Mouse (Mus musculus): ENCODE results near the gene Cdh13. TPM values are rescaled to one million over a fixed set of nuclear protein-coding genes. Genes with fewer than 3 reads are reported as not detected.
A peak's percentile ranks its signal among the peaks of the same experiment; 100 is the strongest.

Cdh13 gene
- polyA plus RNA-seq, 2 experiments, result 9.3 to 25.2 TPM

DNA sequence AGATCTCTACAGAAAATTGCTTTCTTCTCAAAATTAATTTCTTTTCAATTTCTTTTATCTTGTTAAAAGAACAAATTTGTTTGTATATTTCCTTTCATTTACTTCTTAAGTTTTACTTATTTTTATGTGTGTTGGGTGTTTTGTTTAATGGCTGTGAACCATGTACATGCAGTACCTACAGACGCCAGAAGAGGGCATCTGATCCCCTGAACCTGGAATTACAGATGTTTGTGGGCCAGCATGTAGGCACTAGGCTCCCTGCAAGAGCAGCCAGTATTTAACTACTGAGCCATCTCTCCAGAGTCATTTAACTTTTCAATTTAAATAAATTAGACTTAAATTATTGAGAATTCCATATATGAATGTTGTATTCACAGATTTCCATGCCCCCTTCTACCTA is 941.0 kb downstream of the Cdh13 start:
- TF ChIP-seq POLR2A (IDR thresholded peaks at IDR 0.05; ENCODE audit: borderline replicate concordance, extremely low read depth, insufficient read depth, insufficient read length), result no peak
- 2% methylated on average over 1 of the region's 1 CpGs for WGBS
- no peaks in the 10 kb centered on the region for H3K27me3 ChIP-seq (ENCODE audit: control insufficient read depth, insufficient read depth, low read length)
- H3K9ac ChIP-seq (ENCODE audit: low read depth, low read length, severe bottlenecking), result no peak overlapping the region
- no peaks in the 10 kb centered on the region for H3K9me3 ChIP-seq (ENCODE audit: control insufficient read depth, low read length)
- no peak overlapping the region for H3K4me2 ChIP-seq (replicated peaks; ENCODE audit: low read depth, low read length, severe bottlenecking)
- DNase-seq (ENCODE audit: low spot score), result no peak
- no peak overlapping the region for H3K4me3 ChIP-seq (replicated peaks; ENCODE audit: low read length)
- no peaks in the 10 kb centered on the region for H3K4me1 ChIP-seq (ENCODE audit: control insufficient read depth, insufficient read depth, low read length)
- no peak overlapping the region for H3K27ac ChIP-seq (replicated peaks; ENCODE audit: low read depth, low read length)
- ATAC-seq (ENCODE audit: low FRiP score, low read depth), result no peak
- no peaks in the 10 kb centered on the region for H3K36me3 ChIP-seq (ENCODE audit: control insufficient read depth, insufficient read depth, low read length)

DNA sequence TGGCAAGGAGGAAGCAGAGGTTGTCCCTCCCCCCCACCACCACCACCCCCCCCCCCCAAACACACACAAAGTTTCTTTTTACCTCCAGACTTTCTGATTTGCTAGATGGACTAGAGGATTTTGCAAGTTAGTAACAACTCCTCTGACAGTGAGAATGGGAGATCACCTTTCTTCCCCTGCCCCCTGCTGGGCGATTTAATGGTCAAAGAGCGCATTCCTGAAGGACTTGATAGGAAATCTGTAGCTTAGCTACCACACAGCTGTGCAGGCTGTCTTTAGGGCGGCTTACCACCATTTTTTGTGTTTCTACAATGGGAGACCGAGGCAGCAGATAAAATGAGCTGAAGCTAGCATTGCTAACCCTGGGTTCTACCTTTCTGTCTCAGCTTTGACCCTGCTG is 961.6 kb downstream of the Cdh13 start:
- 50% methylated on average over 4 of the region's 4 CpGs for WGBS
- H3K27ac ChIP-seq (replicated peaks; ENCODE audit: low read depth, low read length), result no peak overlapping the region

DNA sequence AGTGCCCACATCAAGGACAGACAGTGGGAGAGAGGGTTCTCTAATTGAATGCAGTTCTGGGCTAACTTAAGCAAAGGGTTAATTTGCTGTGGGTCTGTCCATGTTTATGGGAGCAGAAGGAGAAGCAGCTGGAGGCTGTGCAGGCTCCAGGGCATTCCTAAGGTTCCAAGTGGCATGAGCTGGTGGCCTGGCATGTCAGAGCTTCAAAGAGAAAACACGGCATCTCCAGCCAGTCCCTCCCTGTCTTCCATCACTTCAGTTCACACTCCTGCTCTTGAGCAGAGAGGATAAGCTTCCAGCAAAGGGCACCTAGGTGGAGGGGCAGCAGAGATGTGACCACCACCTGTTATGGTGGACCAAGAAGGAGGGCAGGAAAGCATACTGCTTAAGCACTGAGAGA is 962.1 kb downstream of the Cdh13 start:
- H3K4me1 ChIP-seq (ENCODE audit: control insufficient read depth, insufficient read depth, low read length), result no peaks in the 10 kb centered on the region
- TF ChIP-seq POLR2A (IDR thresholded peaks at IDR 0.05; ENCODE audit: borderline replicate concordance, extremely low read depth, insufficient read depth, insufficient read length), result no peak
- H3K4me3 ChIP-seq (replicated peaks; ENCODE audit: low read length), result no peak overlapping the region
- peaks cover 6% of the 10 kb centered on the region; the same call in 1 of the 2 replicates for H3K9me3 ChIP-seq (ENCODE audit: control insufficient read depth, low read length)
- H3K27me3 ChIP-seq (ENCODE audit: control insufficient read depth, insufficient read depth, low read length), result no peaks in the 10 kb centered on the region
- H3K36me3 ChIP-seq (ENCODE audit: control insufficient read depth, insufficient read depth, low read length), result no peaks in the 10 kb centered on the region
- H3K4me2 ChIP-seq (replicated peaks; ENCODE audit: low read depth, low read length, severe bottlenecking), result no peak overlapping the region
- ATAC-seq (ENCODE audit: low FRiP score, low read depth) (no peak), DNase-seq (ENCODE audit: low spot score) (no peak)
- 56% methylated on average over 1 of the region's 1 CpGs for WGBS
- H3K27ac ChIP-seq (replicated peaks; ENCODE audit: low read depth, low read length), result no peak overlapping the region
- H3K9ac ChIP-seq (ENCODE audit: low read depth, low read length, severe bottlenecking), result no peak overlapping the region

More for the DNA sequence above, 961.6 kb downstream of the Cdh13 start:
- H3K36me3 ChIP-seq (ENCODE audit: control insufficient read depth, insufficient read depth, low read length), result no peaks in the 10 kb centered on the region
- peaks cover 6% of the 10 kb centered on the region; the same call in 1 of the 2 replicates for H3K9me3 ChIP-seq (ENCODE audit: control insufficient read depth, low read length)
- no peaks in the 10 kb centered on the region for H3K4me1 ChIP-seq (ENCODE audit: control insufficient read depth, insufficient read depth, low read length)
- no peak for DNase-seq (ENCODE audit: low spot score)
- no peak overlapping the region for H3K4me2 ChIP-seq (replicated peaks; ENCODE audit: low read depth, low read length, severe bottlenecking)
- H3K9ac ChIP-seq (ENCODE audit: low read depth, low read length, severe bottlenecking), result no peak overlapping the region
- TF ChIP-seq POLR2A (IDR thresholded peaks at IDR 0.05; ENCODE audit: borderline replicate concordance, extremely low read depth, insufficient read depth, insufficient read length), result no peak
- ATAC-seq (ENCODE audit: low FRiP score, low read depth), result no peak
- no peak overlapping the region for H3K4me3 ChIP-seq (replicated peaks; ENCODE audit: low read length)
- no peaks in the 10 kb centered on the region for H3K27me3 ChIP-seq (ENCODE audit: control insufficient read depth, insufficient read depth, low read length)

DNA sequence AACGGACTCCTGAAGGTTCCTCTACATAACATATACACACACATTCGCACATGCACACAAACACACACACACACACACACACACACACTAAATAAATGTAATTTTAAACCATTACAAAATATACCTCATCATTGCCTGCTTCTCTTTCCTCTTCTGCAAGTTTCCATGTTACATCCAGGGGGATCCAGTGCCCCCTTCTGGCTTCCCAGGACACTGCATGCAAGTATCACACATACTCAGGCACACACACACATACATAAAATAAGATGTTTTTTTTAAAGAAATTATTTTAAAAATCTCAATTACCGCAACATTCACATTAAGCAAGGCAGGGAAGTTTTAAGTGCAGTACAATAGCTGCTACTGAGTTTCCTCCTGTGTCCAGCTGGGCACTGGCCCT is 970.8 kb downstream of the Cdh13 start:
- Histone ChIP-seq H3K27ac (replicated peaks; ENCODE audit: low read depth, low read length) (no peak overlapping the region), H3K36me3 (ENCODE audit: control insufficient read depth, insufficient read depth, low read length) (no peaks in the 10 kb centered on the region), H3K9ac (ENCODE audit: low read depth, low read length, severe bottlenecking) (no peak overlapping the region), H3K4me3 (replicated peaks; ENCODE audit: low read length) (no peak overlapping the region), H3K27me3 (ENCODE audit: control insufficient read depth, insufficient read depth, low read length) (no peaks in the 10 kb centered on the region), H3K4me1 (ENCODE audit: control insufficient read depth, insufficient read depth, low read length) (no peaks in the 10 kb centered on the region), H3K9me3 (ENCODE audit: control insufficient read depth, low read length) (no peaks in the 10 kb centered on the region), H3K4me2 (replicated peaks; ENCODE audit: low read depth, low read length, severe bottlenecking) (no peak overlapping the region)
- ATAC-seq (ENCODE audit: low FRiP score, low read depth), result no peak
- DNase-seq (ENCODE audit: low spot score), result no peak
- TF ChIP-seq POLR2A (IDR thresholded peaks at IDR 0.05; ENCODE audit: borderline replicate concordance, extremely low read depth, insufficient read depth, insufficient read length), result no peak
- 91% methylated on average over 3 of the region's 3 CpGs for WGBS

DNA sequence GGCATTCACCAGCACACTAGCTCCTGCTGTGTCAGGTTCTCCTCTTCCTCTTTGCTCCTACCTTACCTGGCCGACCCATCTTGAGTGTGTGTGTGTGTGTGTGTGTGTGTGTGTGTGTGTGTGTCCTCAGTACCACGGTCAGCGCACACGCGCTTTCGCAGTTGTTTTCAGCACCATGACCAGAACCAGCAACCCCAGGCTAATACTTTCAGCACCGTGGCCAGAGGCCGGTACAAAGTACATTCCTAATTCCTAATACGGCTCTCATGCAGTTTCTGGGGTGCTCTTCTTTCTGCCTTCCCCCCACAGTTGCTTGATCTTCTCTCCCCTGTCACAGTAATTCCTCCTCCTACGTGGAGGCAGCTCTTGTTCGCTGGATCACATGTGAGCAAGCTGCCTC is 975.1 kb downstream of the Cdh13 start:
- Histone ChIP-seq H3K9ac (ENCODE audit: low read depth, low read length, severe bottlenecking) (no peak overlapping the region), H3K27me3 (ENCODE audit: control insufficient read depth, insufficient read depth, low read length) (no peaks in the 10 kb centered on the region), H3K36me3 (ENCODE audit: control insufficient read depth, insufficient read depth, low read length) (no peaks in the 10 kb centered on the region), H3K27ac (replicated peaks; ENCODE audit: low read depth, low read length) (no peak overlapping the region), H3K4me1 (ENCODE audit: control insufficient read depth, insufficient read depth, low read length) (no peaks in the 10 kb centered on the region), H3K4me2 (replicated peaks; ENCODE audit: low read depth, low read length, severe bottlenecking) (no peak overlapping the region), H3K9me3 (ENCODE audit: control insufficient read depth, low read length) (no peaks in the 10 kb centered on the region), H3K4me3 (replicated peaks; ENCODE audit: low read length) (no peak overlapping the region)
- WGBS, result 34% methylated on average over 10 of the region's 11 CpGs
- ATAC-seq (ENCODE audit: low FRiP score, low read depth) (no peak), DNase-seq (ENCODE audit: low spot score) (peak; percentile 72)
- TF ChIP-seq POLR2A (IDR thresholded peaks at IDR 0.05; ENCODE audit: borderline replicate concordance, extremely low read depth, insufficient read depth, insufficient read length), result no peak

DNA sequence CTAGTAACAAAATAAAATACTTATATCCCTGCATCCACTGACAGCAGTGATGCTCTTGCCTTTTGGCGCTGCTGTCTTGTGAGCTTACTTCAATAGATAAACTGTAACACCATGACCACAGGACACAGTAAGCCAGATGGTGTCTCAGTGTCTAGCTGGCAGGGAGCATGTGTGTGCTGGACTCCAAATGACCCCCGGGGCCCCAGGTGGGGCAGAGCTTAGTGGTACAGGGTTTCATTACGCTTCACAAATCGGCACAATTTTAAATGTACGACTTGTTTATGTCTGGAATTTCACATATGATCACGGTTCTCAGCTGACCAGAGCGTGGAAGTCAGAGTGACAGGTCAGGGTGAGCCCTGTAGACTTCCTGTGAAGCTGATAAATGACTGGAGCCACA is 980.2 kb downstream of the Cdh13 start:
- no peaks in the 10 kb centered on the region for H3K9me3 ChIP-seq (ENCODE audit: control insufficient read depth, low read length)
- H3K27ac ChIP-seq (replicated peaks; ENCODE audit: low read depth, low read length), result no peak overlapping the region
- WGBS, result 70% methylated on average over 7 of the region's 7 CpGs
- no peak overlapping the region for H3K9ac ChIP-seq (ENCODE audit: low read depth, low read length, severe bottlenecking)
- H3K4me3 ChIP-seq (replicated peaks; ENCODE audit: low read length), result no peak overlapping the region
- ATAC-seq (ENCODE audit: low FRiP score, low read depth), result no peak
- no peak for DNase-seq (ENCODE audit: low spot score)
- TF ChIP-seq POLR2A (IDR thresholded peaks at IDR 0.05; ENCODE audit: borderline replicate concordance, extremely low read depth, insufficient read depth, insufficient read length), result no peak
- no peaks in the 10 kb centered on the region for H3K36me3 ChIP-seq (ENCODE audit: control insufficient read depth, insufficient read depth, low read length)
- no peak overlapping the region for H3K4me2 ChIP-seq (replicated peaks; ENCODE audit: low read depth, low read length, severe bottlenecking)
- no peaks in the 10 kb centered on the region for H3K27me3 ChIP-seq (ENCODE audit: control insufficient read depth, insufficient read depth, low read length)
- H3K4me1 ChIP-seq (ENCODE audit: control insufficient read depth, insufficient read depth, low read length), result no peaks in the 10 kb centered on the region

Data from limb, embryonic 14.5 days (tissue).